Mouse (Mus musculus) hindbrain, postnatal 0 days (tissue): Measurements from ENCODE around the gene Maff. TPM values are rescaled to one million over a fixed set of nuclear protein-coding genes. Genes with fewer than 3 reads are reported as not detected.

Source experiments
- ATAC-seq: fragments of 200-750 bp; cut with Nextera tagmentation; 2 replicates; pipeline ENCODE4 v1.8.0; 2017; ENCODE audit warnings: mild to moderate bottlenecking, moderate TSS enrichment, moderate library complexity
- DNase-seq: peaks from one replicate; pipeline ENCODE4 v3.0.0-alpha.2; 2015; ENCODE audit warnings: low spot score
- H3K27ac ChIP-seq: fragments of 300-500 bp; sonication (generic); 2 replicates; pipeline ENCODE4 v1.5.1; 2014; ENCODE audit warnings: mild to moderate bottlenecking
- H3K27me3 ChIP-seq: fragments of 300-500 bp; sonication (generic); 2 replicates; pipeline ENCODE4 v1.6.1; 2014; ENCODE audit warnings: low read length, mixed read lengths; ENCODE audit not compliant: insufficient read depth
- H3K36me3 ChIP-seq: fragments of 300-500 bp; sonication (generic); 2 replicates; pipeline ENCODE4 v1.6.1; 2014; ENCODE audit warnings: low read length, mixed read lengths; ENCODE audit not compliant: insufficient read depth
- H3K4me1 ChIP-seq: fragments of 300-500 bp; sonication (generic); 2 replicates; pipeline ENCODE4 v1.6.1; 2014; ENCODE audit warnings: antibody characterized with exemption, low read length, mixed read lengths; ENCODE audit not compliant: insufficient read depth
- H3K4me2 ChIP-seq: fragments of 300-500 bp; sonication (generic); 2 replicates; pipeline ENCODE4 v1.6.1; 2014; ENCODE audit warnings: low read depth, mild to moderate bottlenecking, low read length, moderate library complexity, mixed read lengths
- H3K4me3 ChIP-seq: fragments of 300-500 bp; sonication (generic); 2 replicates; pipeline ENCODE4 v1.5.1; 2014; ENCODE audit warnings: low read length
- H3K9ac ChIP-seq: fragments of 300-500 bp; sonication (generic); replicated peaks from 2 replicates; pipeline ENCODE4 v1.6.1; 2014; ENCODE audit warnings: mild to moderate bottlenecking, low read length, moderate library complexity, mixed read lengths
- H3K9me3 ChIP-seq: fragments of 300-500 bp; sonication (generic); 2 replicates; pipeline ENCODE4 v1.6.1; 2016; ENCODE audit warnings: low read length, mixed read lengths
- CTCF ChIP-seq: IDR thresholded peaks from 2 replicates; pipeline ENCODE4 v1.5.1; 2016; ENCODE audit warnings: antibody characterized with exemption, control low read depth, low read depth
- WGBS: fragments of 180-500 bp; shearing (Covaris S2); extraction: QIAGEN DNeasy Blood & Tissue Kit; methylation state at CpG from one replicate; pipeline ENCODE4 v1.1.7; 2014; 5-methylcytosine and 5-hydroxymethylcytosine counted together
- polyA plus RNA-seq: library from polyadenylated mRNA; unstranded; fragments of >200 nt; fragmentation: Nextera tagmentation; extraction: Ambion mirVana; gene quantifications from 2 replicates; pipeline ENCODE4 v1.2.1, GENCODE M21; 2015
- total RNA-seq: library from RNA; depleted of rRNA; stranded (reverse); fragments of >200 nt; gene quantifications from 2 replicates; pipeline ENCODE4 v1.2.3, GENCODE M21; 2014; rRNA removed

Maff gene
- total RNA-seq (4.0 and 5.4 TPM in 2 replicates), polyA plus RNA-seq (1.7 and 2.0 TPM in 2 replicates)

DNA sequence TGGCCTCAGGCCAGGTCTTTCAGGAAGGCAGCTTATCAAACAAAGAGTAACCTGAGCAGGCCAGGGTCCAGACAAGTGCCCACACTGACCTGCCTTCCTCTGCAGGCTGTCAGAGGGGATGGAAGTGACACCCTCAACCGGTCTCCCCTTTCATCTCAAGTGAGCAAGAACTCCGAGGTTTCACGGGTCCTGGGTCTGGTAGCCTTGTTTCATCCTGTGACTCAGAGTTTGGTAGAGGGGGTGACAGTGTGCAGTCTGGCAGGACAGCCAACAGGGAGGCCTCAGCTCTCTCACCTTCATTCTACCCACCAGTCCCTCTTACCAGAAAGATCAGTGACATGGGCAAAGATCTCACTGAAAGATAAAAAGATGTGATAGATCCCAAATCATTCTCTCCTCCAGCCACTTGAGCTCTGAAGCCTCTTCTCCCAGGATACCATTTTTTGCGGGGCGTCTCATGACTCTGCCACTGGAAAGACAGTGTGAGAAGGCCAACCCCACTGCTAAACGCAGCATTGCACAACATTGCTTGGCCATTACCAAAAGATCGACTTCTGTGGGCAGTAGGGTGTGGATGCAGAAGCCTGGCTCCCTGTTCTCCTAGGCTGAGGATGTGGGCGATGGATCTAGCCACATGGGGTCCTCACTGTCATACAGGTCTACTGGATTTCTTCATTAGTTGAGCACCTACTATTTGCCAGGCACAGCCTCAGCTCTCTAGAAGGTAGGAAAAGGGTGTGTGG, at the start of gene Maff:
Maff (plus strand) TSS at position 571 of the 743 bp plus-strand sequence.
- no peak; the same call in 1 of the 2 replicates for TF ChIP-seq CTCF
- no peak for DNase-seq
- 55% methylated on average over 8 of the region's 8 CpGs for WGBS
- Histone ChIP-seq H3K9ac (peak within 1 kb of the TSS; percentile 74), H3K4me1 (0 out of 2 replicates have a peak, but pooled peaks cover 3% of the 10 kb centered on the region), H3K36me3 (no peaks in the 10 kb centered on the region), H3K9me3 (no peaks in the 10 kb centered on the region), H3K27me3 (no peaks in the 10 kb centered on the region), H3K27ac (peak within 1 kb of the TSS; percentile 78), H3K4me3 (peak within 1 kb of the TSS; percentile 75), H3K4me2 (peak within 1 kb of the TSS; percentile 90)
- no peak for ATAC-seq

DNA sequence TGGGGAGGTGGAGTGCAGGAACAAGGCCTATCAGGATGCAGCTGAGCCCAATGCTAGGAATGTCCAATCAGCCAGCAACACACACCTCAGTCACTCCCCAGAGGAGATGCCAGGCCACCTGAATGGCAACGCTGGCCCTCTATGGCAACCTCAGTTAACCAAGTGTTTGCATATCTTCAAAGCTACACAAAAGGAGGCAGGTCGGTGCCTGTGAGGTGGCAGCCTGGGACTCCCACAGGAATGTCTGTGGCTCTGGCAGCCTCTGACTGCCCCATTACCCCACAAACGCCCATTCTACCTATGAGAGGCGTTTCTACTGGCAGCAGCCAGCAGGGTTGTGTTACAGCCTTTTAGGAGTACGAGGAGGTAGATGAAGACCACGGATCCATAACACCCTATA, 47.9 kb upstream of the Maff start:
- Histone ChIP-seq H3K36me3 (no peaks in the 10 kb centered on the region; the same call in 1 of the 2 replicates), H3K4me2 (no peak overlapping the region), H3K4me1 (no peaks in the 10 kb centered on the region), H3K9ac (no peak overlapping the region), H3K27me3 (no peaks in the 10 kb centered on the region), H3K4me3 (no peak overlapping the region), H3K27ac (no peak overlapping the region), H3K9me3 (no peaks in the 10 kb centered on the region)
- DNase-seq, result no peak
- WGBS, result 81% methylated on average over 6 of the region's 6 CpGs
- TF ChIP-seq CTCF, result no peak
- ATAC-seq, result no peak

DNA sequence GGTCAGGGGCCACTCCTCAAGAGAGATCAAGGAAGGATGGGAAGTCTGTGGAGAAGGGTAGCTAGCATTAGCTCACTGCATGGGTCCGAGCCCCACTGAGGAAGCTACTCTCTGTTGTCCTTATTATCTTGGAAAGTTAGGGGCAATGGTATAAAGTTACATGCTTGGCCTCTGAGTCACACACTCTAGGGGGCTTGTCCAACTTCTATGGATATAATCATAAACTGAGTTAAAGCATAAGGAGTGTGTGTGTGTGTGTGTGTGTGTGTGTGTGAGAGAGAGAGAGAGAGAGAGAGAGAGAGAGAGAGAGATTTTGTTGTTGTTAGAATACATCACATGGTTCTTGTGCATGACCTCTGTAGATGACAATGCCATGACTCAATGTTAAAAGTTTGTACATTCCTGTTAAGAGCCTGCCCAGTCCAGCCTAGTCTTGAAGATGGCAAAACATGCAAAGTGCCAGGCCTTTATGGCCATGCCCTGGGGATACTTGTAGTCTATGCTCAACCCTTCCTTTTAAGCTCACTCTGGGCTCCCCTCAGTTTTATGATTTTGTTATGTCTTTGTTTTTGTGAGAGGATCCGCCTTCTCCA, 46.8 kb upstream of the Maff start:
- Histone ChIP-seq H3K9ac (no peak overlapping the region), H3K27ac (no peak overlapping the region), H3K4me3 (no peak overlapping the region), H3K4me2 (no peak overlapping the region), H3K4me1 (no peaks in the 10 kb centered on the region), H3K36me3 (no peaks in the 10 kb centered on the region; the same call in 1 of the 2 replicates), H3K9me3 (no peaks in the 10 kb centered on the region), H3K27me3 (no peaks in the 10 kb centered on the region)
- no peak for DNase-seq
- no peak for TF ChIP-seq CTCF
- 86% methylated on average over 2 of the region's 2 CpGs for WGBS
- no peak for ATAC-seq

GRCm38 (mm10) chr15:79303725-79304124, 42.7 kb upstream of the Maff start:
- H3K27me3 ChIP-seq, result no peaks in the 10 kb centered on the region
- no peaks in the 10 kb centered on the region for H3K36me3 ChIP-seq
- ATAC-seq, result no peak
- WGBS, result 85% methylated on average over 8 of the region's 8 CpGs
- H3K4me1 ChIP-seq, result no peaks in the 10 kb centered on the region
- H3K4me3 ChIP-seq, result no peak overlapping the region
- no peak for DNase-seq
- H3K9ac ChIP-seq, result no peak overlapping the region
- H3K4me2 ChIP-seq, result no peak overlapping the region
- no peaks in the 10 kb centered on the region for H3K9me3 ChIP-seq
- TF ChIP-seq CTCF, result no peak
- H3K27ac ChIP-seq, result no peak overlapping the region

- Histone ChIP-seq H3K4me1 (no peaks in the 10 kb centered on the region), H3K27ac (no peak overlapping the region), H3K4me3 (no peak overlapping the region), H3K9ac (no peak overlapping the region), H3K36me3 (no peaks in the 10 kb centered on the region), H3K4me2 (no peak overlapping the region), H3K27me3 (no peaks in the 10 kb centered on the region), H3K9me3 (no peaks in the 10 kb centered on the region)
- ATAC-seq, result no peak
- WGBS, result 72% methylated on average over 3 of the region's 5 CpGs
- no peak for DNase-seq
- no peak for TF ChIP-seq CTCF
Measured at GRCm38 (mm10) chr15:79304832-79305231, 41.6 kb upstream of the Maff start.

DNA sequence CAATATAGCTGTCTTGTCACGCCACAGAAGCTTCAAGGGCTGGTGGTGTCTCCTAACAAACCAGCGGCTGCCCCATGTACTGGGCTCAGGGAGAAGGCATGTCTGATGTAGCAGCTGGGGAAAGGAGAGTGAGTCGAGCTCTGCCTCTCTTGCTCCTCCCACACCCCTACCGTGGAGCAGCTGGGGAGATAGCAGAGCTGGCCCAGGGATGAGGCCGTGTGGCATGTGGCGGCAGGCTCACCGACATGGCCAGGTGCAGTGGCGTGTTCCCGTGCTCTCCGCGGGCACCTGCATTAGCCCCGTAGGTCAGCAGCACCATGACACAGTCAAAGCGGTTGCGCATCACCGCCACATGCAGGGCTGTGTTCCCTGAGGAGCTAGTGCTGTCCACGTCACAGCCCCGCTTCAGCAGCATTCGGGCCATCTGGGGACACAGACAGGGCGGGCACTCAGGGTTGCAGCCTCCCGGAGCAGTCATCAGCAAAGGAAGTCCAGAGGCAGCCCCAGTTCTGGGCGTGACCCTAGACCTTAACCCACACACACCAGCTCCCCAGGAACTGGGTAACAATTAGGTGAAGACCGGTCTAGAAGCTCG, 40.3 kb upstream of the Maff start:
- Histone ChIP-seq H3K4me1 (no peaks in the 10 kb centered on the region), H3K27ac (no peak overlapping the region), H3K9ac (no peak overlapping the region), H3K9me3 (no peaks in the 10 kb centered on the region), H3K36me3 (no peaks in the 10 kb centered on the region), H3K4me2 (no peak overlapping the region), H3K4me3 (no peak overlapping the region), H3K27me3 (no peaks in the 10 kb centered on the region)
- ATAC-seq (no peak), DNase-seq (no peak)
- no peak for TF ChIP-seq CTCF
- WGBS, result 74% methylated on average over 23 of the region's 23 CpGs
